Comparison of ENCODE assay signal across 19 mouse cellular contexts in the genomic region with DNA sequence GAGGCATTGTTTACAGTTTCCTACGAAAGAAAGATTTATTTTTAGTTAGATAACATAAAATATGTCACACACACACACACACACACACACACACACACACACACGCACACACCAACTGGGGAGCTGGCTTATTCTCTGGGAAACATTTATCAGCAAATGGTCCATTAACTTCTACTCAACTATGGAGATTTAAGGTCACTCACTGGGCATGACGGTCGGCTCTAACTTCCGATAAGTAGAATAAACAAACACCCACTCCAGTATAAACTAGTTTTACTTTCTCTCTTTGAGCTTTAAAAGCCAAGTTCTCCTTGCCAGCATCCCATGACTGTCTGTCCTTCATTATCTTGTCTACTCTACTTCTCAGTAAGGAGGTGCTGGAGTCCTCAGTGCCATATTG. TPM values are rescaled to one million over a fixed set of nuclear protein-coding genes. Genes with fewer than 3 reads are reported as not detected.
A peak's percentile ranks its signal among the peaks of the same experiment; 100 is the strongest.
DNase-seq lines count a peak whose midpoint lies in the region; ATAC-seq and TF ChIP-seq lines count a peak whose summit lies in the region.
"Had no signal": no experiment of that assay in that cellular context is flagged by ENCODE, and none has a peak within 500 bp of the region (broad histone marks: within the 10 kb centered on the region; RNA-seq: fewer than 3 reads in every experiment).

No protein-coding gene starts in this region.

- 22% methylated on average over 5 of the region's 5 CpGs for WGBS in kidney, embryonic 15.5 days
- 18% methylated on average over 5 of the region's 5 CpGs for WGBS in kidney, embryonic 16.5 days
- 20% methylated on average over 5 of the region's 5 CpGs for WGBS in lung, embryonic 14.5 days
- 58% methylated on average over 5 of the region's 5 CpGs for WGBS in neural tube, embryonic 15.5 days

- no peaks in the 10 kb centered on the region for H3K9me3 ChIP-seq in kidney, embryonic 15.5 days (replicated peaks)
- no peaks in the 10 kb centered on the region for H3K9me3 ChIP-seq in kidney, embryonic 16.5 days (ENCODE audit: low read length)
- no peaks in the 10 kb centered on the region for H3K9me3 ChIP-seq in lung, embryonic 14.5 days (ENCODE audit: low read depth, low read length)
- H3K9me3 ChIP-seq in neural tube, embryonic 15.5 days (replicated peaks): no peaks in the 10 kb centered on the region
- H3K9me3 ChIP-seq: embryonic facial prominence, embryonic 12.5 days; embryonic facial prominence, embryonic 15.5 days; forebrain, embryonic 12.5 days; heart, embryonic 10.5 days; heart, embryonic 13.5 days had no signal

- TF ChIP-seq CTCF in lung, embryonic 14.5 days (IDR thresholded peaks at IDR 0.05; ENCODE audit: low read depth): no peak

- H3K27ac ChIP-seq in kidney, embryonic 15.5 days: peak overlapping the region; percentile 27; the same call in 1 of the 2 replicates
- H3K27ac ChIP-seq in kidney, embryonic 16.5 days (ENCODE audit: low read length): no peak overlapping the region
- no peak overlapping the region for H3K27ac ChIP-seq in lung, embryonic 14.5 days (ENCODE audit: low read depth)
- H3K27ac ChIP-seq in neural tube, embryonic 15.5 days (replicated peaks): no peak overlapping the region
- H3K27ac ChIP-seq: embryonic facial prominence, embryonic 12.5 days; embryonic facial prominence, embryonic 15.5 days; forebrain, embryonic 12.5 days; heart, adult 2 months; heart, embryonic 10.5 days; heart, embryonic 13.5 days; hindbrain, embryonic 14.5 days had no signal

- no peaks in the 10 kb centered on the region for H3K36me3 ChIP-seq in kidney, embryonic 15.5 days
- H3K36me3 ChIP-seq in kidney, embryonic 16.5 days (ENCODE audit: insufficient read depth, low read length): no peaks in the 10 kb centered on the region
- no peaks in the 10 kb centered on the region for H3K36me3 ChIP-seq in lung, embryonic 14.5 days (ENCODE audit: insufficient read depth)
- no peaks in the 10 kb centered on the region for H3K36me3 ChIP-seq in neural tube, embryonic 15.5 days
- H3K36me3 ChIP-seq: embryonic facial prominence, embryonic 12.5 days; embryonic facial prominence, embryonic 15.5 days; forebrain, embryonic 12.5 days; G1E; heart, embryonic 10.5 days; heart, embryonic 13.5 days had no signal

- H3K27me3 ChIP-seq in kidney, embryonic 15.5 days: no peaks in the 10 kb centered on the region
- no peaks in the 10 kb centered on the region for H3K27me3 ChIP-seq in kidney, embryonic 16.5 days (ENCODE audit: insufficient read depth, low read length)
- H3K27me3 ChIP-seq in lung, embryonic 14.5 days (ENCODE audit: insufficient read depth, low read length): no peaks in the 10 kb centered on the region
- no peaks in the 10 kb centered on the region for H3K27me3 ChIP-seq in neural tube, embryonic 15.5 days (replicated peaks)
- H3K27me3 ChIP-seq: CH12.LX; embryonic facial prominence, embryonic 12.5 days; forebrain, embryonic 12.5 days; Patski had no signal

- no peak overlapping the region for H3K4me2 ChIP-seq in kidney, embryonic 15.5 days
- no peak overlapping the region for H3K4me2 ChIP-seq in kidney, embryonic 16.5 days (replicated peaks; ENCODE audit: low read depth, low read length)
- no peak overlapping the region for H3K4me2 ChIP-seq in lung, embryonic 14.5 days
- H3K4me2 ChIP-seq in neural tube, embryonic 15.5 days: no peak overlapping the region
- H3K4me2 ChIP-seq: embryonic facial prominence, embryonic 12.5 days; embryonic facial prominence, embryonic 15.5 days; forebrain, embryonic 12.5 days; heart, embryonic 13.5 days; hindbrain, embryonic 14.5 days had no signal

- H3K9ac ChIP-seq in kidney, embryonic 15.5 days: no peak overlapping the region
- H3K9ac ChIP-seq in kidney, embryonic 16.5 days (replicated peaks; ENCODE audit: low read length): no peak overlapping the region
- H3K9ac ChIP-seq in lung, embryonic 14.5 days: no peak overlapping the region
- no peak overlapping the region for H3K9ac ChIP-seq in neural tube, embryonic 15.5 days (replicated peaks)
- H3K9ac ChIP-seq: embryonic facial prominence, embryonic 12.5 days; embryonic facial prominence, embryonic 15.5 days; forebrain, embryonic 12.5 days; heart, embryonic 13.5 days; hindbrain, embryonic 14.5 days had no signal

- peak; percentile 60 for DNase-seq in lung, embryonic 14.5 days
- no peak for DNase-seq in lung, adult 18-20 months
- DNase-seq in neural tube, embryonic 10.5 days (ENCODE audit: extremely low spot score, low spot score): peak; percentile 12
- DNase-seq in thymus, adult 18-20 months: no peak
- DNase-seq: B cell, adult 2 months; gastrocnemius, postnatal 10 days had no signal

- no peak overlapping the region for H3K4me3 ChIP-seq in kidney, embryonic 15.5 days (replicated peaks)
- H3K4me3 ChIP-seq in kidney, embryonic 16.5 days (ENCODE audit: low read length): no peak overlapping the region
- no peak overlapping the region for H3K4me3 ChIP-seq in lung, embryonic 14.5 days (ENCODE audit: low read depth, low read length)
- no peak overlapping the region for H3K4me3 ChIP-seq in neural tube, embryonic 15.5 days (replicated peaks)
- H3K4me3 ChIP-seq: embryonic facial prominence, embryonic 12.5 days; embryonic facial prominence, embryonic 15.5 days; forebrain, embryonic 12.5 days; heart, adult 2 months; heart, embryonic 10.5 days; heart, embryonic 13.5 days had no signal

- peak; percentile 52; the same call in 1 of the 2 replicates for ATAC-seq in kidney, embryonic 15.5 days (replicated peaks; ENCODE audit: low FRiP score)
- ATAC-seq in kidney, embryonic 16.5 days (ENCODE audit: low FRiP score, low TSS enrichment): no peak
- 0 out of 2 replicates have a peak, but pooled peaks have one; percentile 31 for ATAC-seq in lung, embryonic 14.5 days (ENCODE audit: insufficient read depth)
- ATAC-seq in neural tube, embryonic 15.5 days (ENCODE audit: low FRiP score): no peak

- H3K4me1 ChIP-seq in kidney, embryonic 15.5 days: peaks cover 10% of the 10 kb centered on the region
- peaks cover 6% of the 10 kb centered on the region; the same call in 1 of the 2 replicates for H3K4me1 ChIP-seq in kidney, embryonic 16.5 days (ENCODE audit: insufficient read depth, low read length)
- H3K4me1 ChIP-seq in lung, embryonic 14.5 days (ENCODE audit: insufficient read depth): no peaks in the 10 kb centered on the region
- H3K4me1 ChIP-seq in neural tube, embryonic 15.5 days: 0 out of 2 replicates have a peak, but pooled peaks cover 5% of the 10 kb centered on the region
- H3K4me1 ChIP-seq: embryonic facial prominence, embryonic 12.5 days; embryonic facial prominence, embryonic 15.5 days; heart, embryonic 10.5 days had no signal

RNA-seq across cellular contexts. Expression of gene Sox5, which starts 33.8 kb away (rescaled TPM):
- 14.1 and 14.3 TPM in 2 replicates for polyA plus RNA-seq in kidney, embryonic 15.5 days (2015; fragmentation: Nextera tagmentation; extraction: Ambion mirVana)
- 14.8 and 20.1 TPM in 2 replicates for polyA plus RNA-seq in kidney, embryonic 16.5 days (2015; fragmentation: Nextera tagmentation; extraction: Ambion mirVana)
- polyA plus RNA-seq in lung, embryonic 14.5 days (2014; fragmentation: Nextera tagmentation; extraction: Ambion mirVana): 21.3 and 22.3 TPM in 2 replicates
- polyA plus RNA-seq in neural tube, embryonic 15.5 days (2015; fragmentation: Nextera tagmentation; extraction: Ambion mirVana): 32.0 and 34.8 TPM in 2 replicates
- polyA plus RNA-seq: G1E had no signal

Comparison
In these comparisons a context has a peak if more than half of its experiments do, and no peak if none do; other contexts are left out.
1. ATAC-seq: peak in kidney, embryonic 15.5 days (single experiment) and lung, embryonic 14.5 days (single experiment); none in kidney, embryonic 16.5 days (single experiment) and neural tube, embryonic 15.5 days (single experiment).
2. DNase-seq: peak in lung, embryonic 14.5 days (single experiment) and neural tube, embryonic 10.5 days (single experiment); none in lung, adult 18-20 months (0 of 2) and thymus, adult 18-20 months (0 of 2).